Mouse (Mus musculus): ENCODE data around the gene Odf3b. TPM values are rescaled to one million over a fixed set of nuclear protein-coding genes. Genes with fewer than 3 reads are reported as not detected.

Gene Odf3b
- total and polyA plus RNA-seq, 2 experiments from 2014 or later, result 5.4 to 7.2 TPM

GRCm38 (mm10) chr15:89390081-89390480 lies 11.0 kb upstream of the Odf3b start:
- H3K4me1 ChIP-seq (ENCODE audit: insufficient read depth, low read length), result no peaks in the 10 kb centered on the region
- H3K9me3 ChIP-seq (ENCODE audit: low read length), result no peaks in the 10 kb centered on the region
- no peak for ATAC-seq
- H3K36me3 ChIP-seq (ENCODE audit: insufficient read depth, low read length), result no peaks in the 10 kb centered on the region
- TF ChIP-seq CTCF (IDR thresholded peaks at IDR 0.05; ENCODE audit: low read depth), result no peak
- H3K27ac ChIP-seq, result no peak overlapping the region
- no peaks in the 10 kb centered on the region for H3K27me3 ChIP-seq (ENCODE audit: insufficient read depth, low read length)
- no peak overlapping the region for H3K9ac ChIP-seq (replicated peaks; ENCODE audit: low read length)
- H3K4me2 ChIP-seq (ENCODE audit: low read depth, low read length), result no peak overlapping the region
- 82% methylated on average over 10 of the region's 10 CpGs for WGBS
- DNase-seq (ENCODE audit: low spot score), result no peak
- no peak overlapping the region for H3K4me3 ChIP-seq (ENCODE audit: low read length)

GRCm38 (mm10) chr15:89387127-89387526 lies 8.0 kb upstream of the Odf3b start:
- Histone ChIP-seq H3K36me3 (ENCODE audit: insufficient read depth, low read length) (no peaks in the 10 kb centered on the region), H3K27ac (no peak overlapping the region), H3K4me2 (ENCODE audit: low read depth, low read length) (no peak overlapping the region), H3K4me3 (ENCODE audit: low read length) (no peak overlapping the region), H3K9ac (replicated peaks; ENCODE audit: low read length) (no peak overlapping the region), H3K9me3 (ENCODE audit: low read length) (no peaks in the 10 kb centered on the region), H3K4me1 (ENCODE audit: insufficient read depth, low read length) (no peaks in the 10 kb centered on the region), H3K27me3 (ENCODE audit: insufficient read depth, low read length) (no peaks in the 10 kb centered on the region)
- WGBS, result 43% methylated on average over 12 of the region's 12 CpGs
- DNase-seq (ENCODE audit: low spot score) (no peak), ATAC-seq (no peak)
- no peak for TF ChIP-seq CTCF (IDR thresholded peaks at IDR 0.05; ENCODE audit: low read depth)

- H3K4me3 ChIP-seq (ENCODE audit: low read length), result no peak within 1 kb of the TSS
- H3K4me2 ChIP-seq (ENCODE audit: low read depth, low read length), result no peak within 1 kb of the TSS
- H3K27ac ChIP-seq, result no peak within 1 kb of the TSS
- H3K9ac ChIP-seq (replicated peaks; ENCODE audit: low read length), result no peak within 1 kb of the TSS
- no peaks in the 10 kb centered on the region for H3K36me3 ChIP-seq (ENCODE audit: insufficient read depth, low read length)
- H3K9me3 ChIP-seq (ENCODE audit: low read length), result no peaks in the 10 kb centered on the region
- DNase-seq (ENCODE audit: low spot score), result no peak
- no peaks in the 10 kb centered on the region for H3K27me3 ChIP-seq (ENCODE audit: insufficient read depth, low read length)
- WGBS, result 90% methylated on average over 7 of the region's 7 CpGs
- no peak for ATAC-seq
- H3K4me1 ChIP-seq (ENCODE audit: insufficient read depth, low read length), result no peaks in the 10 kb centered on the region
- no peak for TF ChIP-seq CTCF (IDR thresholded peaks at IDR 0.05; ENCODE audit: low read depth)
Observed at GRCm38 (mm10) chr15:89384617-89385016, 5.5 kb upstream of the Odf3b start, which contains the start of gene Klhdc7b. TSS of gene Klhdc7b (plus strand) at chr15:89384917.

- H3K4me3 ChIP-seq (ENCODE audit: low read length), result peak overlapping the region; percentile 30
- H3K27ac ChIP-seq, result no peak overlapping the region
- 0 out of 2 replicates have a peak, but pooled peaks cover 9% of the 10 kb centered on the region for H3K4me1 ChIP-seq (ENCODE audit: insufficient read depth, low read length)
- ATAC-seq, result no peak
- H3K27me3 ChIP-seq (ENCODE audit: insufficient read depth, low read length), result peaks cover 24% of the 10 kb centered on the region
- H3K9ac ChIP-seq (replicated peaks; ENCODE audit: low read length), result no peak overlapping the region
- 15% methylated on average over 10 of the region's 10 CpGs for WGBS
- no peak for DNase-seq (ENCODE audit: low spot score)
- H3K36me3 ChIP-seq (ENCODE audit: insufficient read depth, low read length), result no peaks in the 10 kb centered on the region
- no peak for TF ChIP-seq CTCF (IDR thresholded peaks at IDR 0.05; ENCODE audit: low read depth)
- peak overlapping the region; percentile 57 for H3K4me2 ChIP-seq (ENCODE audit: low read depth, low read length)
- H3K9me3 ChIP-seq (ENCODE audit: low read length), result no peaks in the 10 kb centered on the region
Observed at GRCm38 (mm10) chr15:89379429-89379828, 347 bp upstream of the Odf3b start.

- H3K9me3 ChIP-seq (ENCODE audit: low read length), result no peaks in the 10 kb centered on the region
- H3K4me2 ChIP-seq (ENCODE audit: low read depth, low read length), result peak overlapping the region; percentile 57
- H3K9ac ChIP-seq (replicated peaks; ENCODE audit: low read length), result peak overlapping the region; percentile 22; the same call in 1 of the 2 replicates
- H3K4me1 ChIP-seq (ENCODE audit: insufficient read depth, low read length), result 0 out of 2 replicates have a peak, but pooled peaks cover 9% of the 10 kb centered on the region
- TF ChIP-seq CTCF (IDR thresholded peaks at IDR 0.05; ENCODE audit: low read depth), result no peak
- peaks cover 24% of the 10 kb centered on the region for H3K27me3 ChIP-seq (ENCODE audit: insufficient read depth, low read length)
- 13% methylated on average over 46 of the region's 46 CpGs for WGBS
- no peaks in the 10 kb centered on the region for H3K36me3 ChIP-seq (ENCODE audit: insufficient read depth, low read length)
- H3K4me3 ChIP-seq (ENCODE audit: low read length), result peak overlapping the region; percentile 30
- H3K27ac ChIP-seq, result no peak overlapping the region
- ATAC-seq, result no peak
- DNase-seq (ENCODE audit: low spot score), result no peak
Observed at GRCm38 (mm10) chr15:89377938-89378828, 899 bp downstream of the Odf3b start.

- H3K9ac ChIP-seq (replicated peaks; ENCODE audit: low read length), result no peak overlapping the region
- no peak for TF ChIP-seq CTCF (IDR thresholded peaks at IDR 0.05; ENCODE audit: low read depth)
- H3K36me3 ChIP-seq (ENCODE audit: insufficient read depth, low read length), result no peaks in the 10 kb centered on the region
- ATAC-seq, result no peak
- no peak overlapping the region for H3K27ac ChIP-seq
- DNase-seq (ENCODE audit: low spot score), result no peak
- no peaks in the 10 kb centered on the region for H3K9me3 ChIP-seq (ENCODE audit: low read length)
- H3K4me3 ChIP-seq (ENCODE audit: low read length), result no peak overlapping the region
- peaks cover 9% of the 10 kb centered on the region; the same call in 1 of the 2 replicates for H3K4me1 ChIP-seq (ENCODE audit: insufficient read depth, low read length)
- 9% methylated on average over 18 of the region's 18 CpGs for WGBS
- H3K27me3 ChIP-seq (ENCODE audit: insufficient read depth, low read length), result peaks cover 24% of the 10 kb centered on the region
- H3K4me2 ChIP-seq (ENCODE audit: low read depth, low read length), result no peak overlapping the region
Observed at GRCm38 (mm10) chr15:89377362-89377761, 1.7 kb downstream of the Odf3b start.

GRCm38 (mm10) chr15:89376957-89377356 lies 2.1 kb downstream of the Odf3b start, which contains the start of gene Tymp:
TSS of gene Tymp (minus strand) at chr15:89377039.
- no peaks in the 10 kb centered on the region for H3K9me3 ChIP-seq (ENCODE audit: low read length)
- no peak within 1 kb of the TSS for H3K27ac ChIP-seq
- no peak for ATAC-seq
- no peak for TF ChIP-seq CTCF (IDR thresholded peaks at IDR 0.05; ENCODE audit: low read depth)
- H3K4me3 ChIP-seq (ENCODE audit: low read length), result no peak within 1 kb of the TSS
- WGBS, result 29% methylated on average over 16 of the region's 16 CpGs
- H3K27me3 ChIP-seq (ENCODE audit: insufficient read depth, low read length), result peaks cover 24% of the 10 kb centered on the region
- no peak within 1 kb of the TSS for H3K4me2 ChIP-seq (ENCODE audit: low read depth, low read length)
- no peak for DNase-seq (ENCODE audit: low spot score)
- H3K36me3 ChIP-seq (ENCODE audit: insufficient read depth, low read length), result peaks cover 3% of the 10 kb centered on the region; the same call in 1 of the 2 replicates
- peaks cover 9% of the 10 kb centered on the region; the same call in 1 of the 2 replicates for H3K4me1 ChIP-seq (ENCODE audit: insufficient read depth, low read length)
- no peak within 1 kb of the TSS for H3K9ac ChIP-seq (replicated peaks; ENCODE audit: low read length)

Data from hindbrain, postnatal 0 days (tissue).